Mouse (Mus musculus) ovary, postnatal 14 days (tissue): ENCODE data around the gene Myd88.

Source experiments
- DNase-seq: peaks from one replicate; pipeline ENCODE4 v3.0.0; 2022; ENCODE audit warnings: low spot score

Gene Myd88

GRCm38 (mm10) chr9:119290791-119291190, 50.4 kb downstream of the Myd88 start:
- no peak for DNase-seq
